Mouse (Mus musculus): ENCODE results near the gene Nipbl. TPM values are rescaled to one million over a fixed set of nuclear protein-coding genes. Genes with fewer than 3 reads are reported as not detected.
"Not testable (repeated sequence)": the region's sequence is repeated elsewhere in the genome, so short reads cannot be mapped to it uniquely, and the experiment has no call there.

Gene Nipbl
- polyA plus RNA-seq (2015; fragmentation: Nextera tagmentation; extraction: Ambion mirVana), result 22.3 TPM in 2 replicates

GRCm38 (mm10) chr15:8443926-8444889, at the start of gene Nipbl:
Gene Nipbl (minus strand): TSS chr15:8444463.
- ATAC-seq (ENCODE audit: insufficient number of reproducible peaks, insufficient read depth, low FRiP score, low TSS enrichment, low read depth), result peak; percentile 87
- Histone ChIP-seq H3K4me3 (peak within 1 kb of the TSS; percentile 94), H3K4me2 (peak within 1 kb of the TSS; percentile 95), H3K27me3 (no peaks in the 10 kb centered on the region), H3K36me3 (no peaks in the 10 kb centered on the region), H3K9ac (peak within 1 kb of the TSS; percentile 99), H3K4me1 (peaks cover 16% of the 10 kb centered on the region), H3K27ac (peak within 1 kb of the TSS; percentile 100), H3K9me3 (no peaks in the 10 kb centered on the region)
- WGBS, result under 1% methylated on average over 76 of the region's 102 CpGs

- Histone ChIP-seq H3K36me3 (no peaks in the 10 kb centered on the region), H3K9ac (no peak overlapping the region), H3K4me3 (no peak overlapping the region), H3K27me3 (no peaks in the 10 kb centered on the region), H3K9me3 (no peaks in the 10 kb centered on the region), H3K4me2 (no peak overlapping the region), H3K4me1 (no peaks in the 10 kb centered on the region), H3K27ac (no peak overlapping the region)
- 71% methylated on average over 6 of the region's 6 CpGs for WGBS
- no peak for ATAC-seq (ENCODE audit: insufficient number of reproducible peaks, insufficient read depth, low FRiP score, low TSS enrichment, low read depth)
Measured at GRCm38 (mm10) chr15:8485261-8485660, 41.0 kb upstream of the Nipbl start.

GRCm38 (mm10) chr15:8469006-8469575, 24.8 kb upstream of the Nipbl start:
- WGBS, result 64% methylated on average over 4 of the region's 4 CpGs
- Histone ChIP-seq H3K27ac (no peak overlapping the region), H3K9ac (no peak overlapping the region), H3K27me3 (no peaks in the 10 kb centered on the region), H3K9me3 (no peaks in the 10 kb centered on the region), H3K36me3 (no peaks in the 10 kb centered on the region), H3K4me2 (no peak overlapping the region), H3K4me1 (no peaks in the 10 kb centered on the region), H3K4me3 (no peak overlapping the region)
- no peak for ATAC-seq (ENCODE audit: insufficient number of reproducible peaks, insufficient read depth, low FRiP score, low TSS enrichment, low read depth)

GRCm38 (mm10) chr15:8463521-8463920, 19.3 kb upstream of the Nipbl start:
- Histone ChIP-seq H3K9me3 (no peaks in the 10 kb centered on the region), H3K36me3 (no peaks in the 10 kb centered on the region), H3K9ac (no peak overlapping the region), H3K27me3 (no peaks in the 10 kb centered on the region), H3K4me3 (no peak overlapping the region), H3K27ac (no peak overlapping the region), H3K4me2 (no peak overlapping the region), H3K4me1 (no peaks in the 10 kb centered on the region)
- no peak for ATAC-seq (ENCODE audit: insufficient number of reproducible peaks, insufficient read depth, low FRiP score, low TSS enrichment, low read depth)
- WGBS, result 83% methylated on average over 1 of the region's 1 CpGs

GRCm38 (mm10) chr15:8462780-8463179, 18.5 kb upstream of the Nipbl start:
- no peaks in the 10 kb centered on the region for H3K27me3 ChIP-seq
- WGBS, result 91% methylated on average over 4 of the region's 4 CpGs
- no peak overlapping the region for H3K27ac ChIP-seq
- no peaks in the 10 kb centered on the region for H3K36me3 ChIP-seq
- no peak overlapping the region for H3K4me2 ChIP-seq
- H3K9ac ChIP-seq, result no peak overlapping the region
- no peaks in the 10 kb centered on the region for H3K4me1 ChIP-seq
- H3K4me3 ChIP-seq, result no peak overlapping the region
- no peaks in the 10 kb centered on the region for H3K9me3 ChIP-seq
- no peak for ATAC-seq (ENCODE audit: insufficient number of reproducible peaks, insufficient read depth, low FRiP score, low TSS enrichment, low read depth)

GRCm38 (mm10) chr15:8460871-8461270, 16.6 kb upstream of the Nipbl start:
- 74% methylated on average over 2 of the region's 2 CpGs for WGBS

GRCm38 (mm10) chr15:8459979-8460378, 15.7 kb upstream of the Nipbl start:
- 88% methylated on average over 2 of the region's 2 CpGs for WGBS
- H3K4me2 ChIP-seq, result no peak overlapping the region
- H3K9ac ChIP-seq, result no peak overlapping the region
- ATAC-seq (ENCODE audit: insufficient number of reproducible peaks, insufficient read depth, low FRiP score, low TSS enrichment, low read depth), result no peak
- no peaks in the 10 kb centered on the region for H3K4me1 ChIP-seq
- H3K4me3 ChIP-seq, result no peak overlapping the region
- H3K9me3 ChIP-seq, result no peaks in the 10 kb centered on the region
- H3K27me3 ChIP-seq, result no peaks in the 10 kb centered on the region
- no peaks in the 10 kb centered on the region for H3K36me3 ChIP-seq
- no peak overlapping the region for H3K27ac ChIP-seq

More at GRCm38 (mm10) chr15:8460871-8461270, 16.6 kb upstream of the Nipbl start:
- Histone ChIP-seq H3K27me3 (no peaks in the 10 kb centered on the region), H3K27ac (no peak overlapping the region), H3K4me1 (no peaks in the 10 kb centered on the region), H3K36me3 (no peaks in the 10 kb centered on the region), H3K9me3 (no peaks in the 10 kb centered on the region), H3K9ac (no peak overlapping the region), H3K4me2 (no peak overlapping the region), H3K4me3 (no peak overlapping the region)
- ATAC-seq (ENCODE audit: insufficient number of reproducible peaks, insufficient read depth, low FRiP score, low TSS enrichment, low read depth), result no peak

GRCm38 (mm10) chr15:8456223-8456622, 12.0 kb upstream of the Nipbl start:
- H3K4me3 ChIP-seq; ATAC-seq (ENCODE audit: insufficient number of reproducible peaks, insufficient read depth, low FRiP score, low TSS enrichment, low read depth); H3K27me3 ChIP-seq; H3K9ac ChIP-seq; H3K4me2 ChIP-seq; H3K4me1 ChIP-seq; H3K27ac ChIP-seq; H3K36me3 ChIP-seq; H3K9me3 ChIP-seq: not testable (repeated sequence)
- WGBS, result 78% methylated on average over 1 of the region's 2 CpGs

GRCm38 (mm10) chr15:8455486-8455885, 11.2 kb upstream of the Nipbl start:
- ATAC-seq (ENCODE audit: insufficient number of reproducible peaks, insufficient read depth, low FRiP score, low TSS enrichment, low read depth), result no peak
- Histone ChIP-seq H3K9ac (no peak overlapping the region), H3K9me3 (no peaks in the 10 kb centered on the region), H3K4me3 (no peak overlapping the region), H3K27ac (no peak overlapping the region), H3K36me3 (no peaks in the 10 kb centered on the region), H3K4me1 (no peaks in the 10 kb centered on the region), H3K4me2 (no peak overlapping the region), H3K27me3 (no peaks in the 10 kb centered on the region)
- 91% methylated on average over 2 of the region's 2 CpGs for WGBS

GRCm38 (mm10) chr15:8451071-8451470, 6.8 kb upstream of the Nipbl start:
- 34% methylated on average over 3 of the region's 3 CpGs for WGBS
- no peak overlapping the region for H3K9ac ChIP-seq
- no peak for ATAC-seq (ENCODE audit: insufficient number of reproducible peaks, insufficient read depth, low FRiP score, low TSS enrichment, low read depth)
- H3K4me2 ChIP-seq, result no peak overlapping the region
- no peak overlapping the region for H3K4me3 ChIP-seq
- H3K9me3 ChIP-seq, result no peaks in the 10 kb centered on the region
- no peaks in the 10 kb centered on the region for H3K27me3 ChIP-seq
- no peaks in the 10 kb centered on the region for H3K36me3 ChIP-seq
- H3K27ac ChIP-seq, result no peak overlapping the region
- H3K4me1 ChIP-seq, result peaks cover 14% of the 10 kb centered on the region

GRCm38 (mm10) chr15:8447193-8447767, 3.0 kb upstream of the Nipbl start:
- Histone ChIP-seq H3K4me2 (peak overlapping the region; percentile 95), H3K27me3 (no peaks in the 10 kb centered on the region), H3K4me3 (0 out of 2 replicates have a peak overlapping the region, but pooled peaks have one; percentile 8), H3K4me1 (peaks cover 16% of the 10 kb centered on the region), H3K9ac (no peak overlapping the region), H3K36me3 (no peaks in the 10 kb centered on the region), H3K27ac (no peak overlapping the region), H3K9me3 (no peaks in the 10 kb centered on the region)
- no peak for ATAC-seq (ENCODE audit: insufficient number of reproducible peaks, insufficient read depth, low FRiP score, low TSS enrichment, low read depth)
- 64% methylated on average over 8 of the region's 8 CpGs for WGBS
